Mouse (Mus musculus) spleen, adult 10 weeks (tissue): ENCODE data around the gene Zfp850. TPM values are rescaled to one million over a fixed set of nuclear protein-coding genes. Genes with fewer than 3 reads are reported as not detected.

Experiments used
- polyA plus RNA-seq: library from polyadenylated mRNA; stranded (reverse); fragments of 350-450 nt; fragmentation: Illumina TruSeq; extraction: RNeasy Lipid Tissue Mini Kit (QIAGEN cat#74804); gene quantifications from one replicate; pipeline ENCODE4 v1.2.3, GENCODE M21; 2015; ENCODE audit warnings: low replicate concordance; ENCODE audit not compliant: insufficient read depth

The Zfp850 gene
- 10.2 TPM for polyA plus RNA-seq

DNA sequence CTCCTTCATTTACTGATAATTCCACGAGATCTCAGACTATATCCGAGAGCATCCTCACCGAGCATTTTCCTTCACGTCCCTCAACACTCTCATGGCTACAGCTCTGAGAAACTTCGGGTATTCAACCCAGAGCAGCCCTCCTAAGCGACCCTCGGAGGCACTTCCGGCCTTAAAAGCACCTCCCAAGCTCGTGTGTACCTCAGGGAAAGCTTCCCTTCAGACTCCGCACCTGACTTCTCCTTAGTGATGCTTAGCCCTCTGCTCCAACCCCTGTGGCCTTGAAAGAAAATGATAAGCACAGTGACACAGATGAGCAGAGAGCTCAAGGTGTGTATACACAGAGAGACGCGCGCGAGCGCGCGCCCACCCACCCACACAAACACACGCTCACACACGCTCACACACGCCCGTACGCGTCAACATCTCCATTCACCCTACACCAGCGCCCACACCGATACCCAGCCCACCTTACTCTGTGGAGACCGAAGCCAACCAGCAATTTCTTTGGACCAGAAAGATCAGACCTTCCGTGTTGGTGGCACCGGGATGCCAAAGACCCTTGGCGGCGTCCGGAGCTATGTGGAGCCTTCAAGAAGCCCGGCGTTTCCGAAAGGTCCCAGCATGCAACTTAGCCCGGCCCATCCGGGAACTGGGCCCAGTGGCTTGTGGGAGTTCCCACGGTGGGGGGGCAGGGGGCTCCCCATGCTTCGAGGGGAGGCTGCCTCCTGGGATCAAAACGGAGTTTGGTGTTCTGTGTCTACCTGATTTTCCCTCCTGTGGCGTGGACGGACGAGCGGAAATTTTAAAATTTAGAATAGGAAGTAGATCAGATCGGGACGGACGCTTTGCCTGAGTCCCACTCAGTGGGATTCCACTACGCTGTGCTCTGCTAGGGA, at the start of gene Zfp850:
Gene Zfp850, minus strand, starts transcription at position 567 of the 896 bp plus-strand sequence.

DNA sequence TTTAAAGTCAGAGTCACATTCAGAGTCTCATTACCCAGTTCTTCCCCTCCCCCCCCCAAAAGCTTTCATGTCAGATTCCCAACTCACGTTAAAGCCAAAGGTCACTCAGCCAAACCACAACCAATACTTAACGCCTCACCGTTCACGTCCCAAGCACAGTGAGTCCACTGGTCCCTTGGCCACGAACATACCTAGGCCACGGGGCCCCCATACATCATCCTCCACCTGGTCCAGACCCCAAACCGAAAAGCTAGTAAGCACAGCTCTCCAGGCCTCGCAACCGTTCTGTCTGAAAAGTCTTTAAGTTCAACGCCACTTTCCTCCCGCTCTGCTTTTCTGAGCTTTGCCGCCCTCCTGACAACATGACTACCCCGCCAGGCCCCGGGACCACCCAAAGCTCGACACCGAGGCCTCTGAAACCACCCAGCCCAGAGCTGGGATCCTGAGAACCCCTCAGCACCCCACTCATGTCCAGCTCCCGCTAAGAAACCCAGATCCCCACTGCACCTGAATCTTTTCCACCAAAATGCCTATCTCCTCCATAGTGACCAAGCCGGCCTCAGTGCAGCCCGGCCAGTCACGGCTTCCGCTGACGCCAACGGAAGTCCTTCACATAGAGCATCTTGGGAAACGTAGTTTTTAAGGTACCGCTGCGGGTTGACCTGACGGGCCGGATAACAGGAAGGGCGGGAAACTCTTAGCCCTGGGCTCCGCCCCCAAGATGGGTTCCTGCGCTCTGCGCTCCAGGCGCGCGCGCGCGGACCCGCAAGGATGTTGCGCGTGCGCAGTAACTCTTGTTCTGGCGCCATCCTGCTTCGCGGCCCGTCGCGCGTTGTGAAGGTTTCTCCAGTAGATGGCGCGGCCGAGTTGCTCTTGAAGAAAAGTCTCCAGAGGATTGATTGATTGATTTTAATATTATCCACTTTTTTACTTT, 35.8 kb upstream of the Zfp850 start, which contains the start of gene Psmc4:
Gene Psmc4, minus strand, starts transcription at position 626 of the 934 bp plus-strand sequence.

DNA sequence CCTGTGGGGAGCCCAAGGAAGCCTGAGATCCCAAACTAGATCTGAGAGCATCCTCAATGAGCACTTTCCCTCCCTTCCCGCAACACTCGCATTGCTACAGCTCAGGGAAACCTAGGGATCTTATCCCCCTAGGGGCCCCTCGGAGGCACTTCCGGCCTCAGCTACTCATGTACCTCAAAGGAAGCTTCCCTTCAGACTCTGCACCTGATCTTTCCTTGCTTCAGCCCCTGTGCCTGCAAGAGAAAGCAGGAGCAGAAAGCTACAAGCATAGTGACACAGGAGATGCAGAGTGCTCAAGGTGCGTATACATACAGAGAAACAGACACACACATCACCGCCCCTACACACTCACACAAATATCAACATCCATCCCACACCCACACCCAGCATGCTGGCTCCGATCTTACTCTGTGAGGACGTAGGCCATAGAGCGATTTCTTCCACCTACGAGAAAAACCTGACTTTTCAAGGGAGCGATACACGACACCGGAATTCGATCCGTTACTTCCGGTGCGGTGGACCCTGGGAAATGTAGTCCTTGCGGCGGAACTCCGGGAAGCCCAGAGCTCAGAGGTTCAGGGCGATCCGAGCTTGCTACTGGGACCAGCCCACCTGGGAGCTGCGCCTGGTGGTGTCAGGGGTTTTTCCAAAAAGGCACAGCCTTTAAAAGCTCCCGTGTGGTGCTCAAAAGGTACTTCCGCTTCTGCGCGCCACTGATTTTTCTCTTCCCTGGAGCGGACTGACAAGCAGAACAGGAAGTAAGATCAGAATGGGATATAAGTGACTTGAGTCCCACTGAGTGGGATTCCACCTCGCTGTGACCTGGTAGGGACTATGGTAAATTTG, 35.0 kb downstream of the Zfp850 start, which contains the start of gene Zfp780b:
Gene Zfp780b, minus strand, starts transcription at position 489 of the 846 bp plus-strand sequence.

Other genes starting within 250 kb of the Zfp850 start
- gene Zfp626, start 206.9 kb downstream of the Zfp850 start, polyA plus RNA-seq = 22.8 TPM
- gene Zfp59, start 175.5 kb downstream of the Zfp850 start, polyA plus RNA-seq = 9.8 TPM
- 18.2 TPM for gene Zfp607a, start 156.6 kb downstream of the Zfp850 start, polyA plus RNA-seq
- gene Zfp974, start 84.7 kb downstream of the Zfp850 start, polyA plus RNA-seq = 17.1 TPM
- gene Zfp780b, start 34.9 kb downstream of the Zfp850 start, polyA plus RNA-seq = 19.0 TPM
- 104 TPM for gene Psmc4, start 36.0 kb upstream of the Zfp850 start, polyA plus RNA-seq
- gene Fcgbp, start 57.1 kb upstream of the Zfp850 start, polyA plus RNA-seq = 0.21 TPM
- not detected for gene 9530053A07Rik, start 115.4 kb upstream of the Zfp850 start, polyA plus RNA-seq
- 101 TPM for gene Fbl, start 155.6 kb upstream of the Zfp850 start, polyA plus RNA-seq
- gene Dyrk1b, start 165.4 kb upstream of the Zfp850 start, polyA plus RNA-seq = 2.8 TPM